Mouse (Mus musculus) heart, embryonic 13.5 days (tissue): ENCODE data around the gene Lrmp. TPM values are rescaled to one million over a fixed set of nuclear protein-coding genes. Genes with fewer than 3 reads are reported as not detected.

Source experiments
- ATAC-seq: fragments of 200-750 bp; cut with Nextera tagmentation; 2 replicates; pipeline ENCODE4 v1.8.0; 2017; ENCODE audit warnings: moderate TSS enrichment; ENCODE audit not compliant: insufficient number of reproducible peaks, low FRiP score, low TSS enrichment; ENCODE audit errors: extremely low read depth
- H3K27ac ChIP-seq: fragments of 300-500 bp; sonication (generic); replicated peaks from 2 replicates; pipeline ENCODE4 v1.5.1; 2015; ENCODE audit warnings: moderate library complexity, mild to moderate bottlenecking, inconsistent platforms
- H3K27me3 ChIP-seq: fragments of 300-500 bp; sonication (generic); replicated peaks from 2 replicates; pipeline ENCODE4 v1.6.1; 2015; ENCODE audit warnings: mild to moderate bottlenecking, inconsistent platforms
- H3K36me3 ChIP-seq: fragments of 300-500 bp; sonication (generic); 2 replicates; pipeline ENCODE4 v1.6.1; 2015; ENCODE audit warnings: mild to moderate bottlenecking, inconsistent platforms
- H3K4me1 ChIP-seq: fragments of 300-500 bp; sonication (generic); 2 replicates; pipeline ENCODE4 v1.6.1; 2015; ENCODE audit warnings: inconsistent platforms
- H3K4me2 ChIP-seq: fragments of 300-500 bp; sonication (generic); 2 replicates; pipeline ENCODE4 v1.6.1; 2015; ENCODE audit warnings: inconsistent platforms, mild to moderate bottlenecking, moderate library complexity
- H3K4me3 ChIP-seq: fragments of 300-500 bp; sonication (generic); 2 replicates; pipeline ENCODE4 v1.5.1; 2015; ENCODE audit warnings: moderate library complexity, mild to moderate bottlenecking, inconsistent platforms
- H3K9ac ChIP-seq: fragments of 300-500 bp; sonication (generic); 2 replicates; pipeline ENCODE4 v1.6.1; 2015; ENCODE audit warnings: inconsistent platforms, mild to moderate bottlenecking, moderate library complexity
- H3K9me3 ChIP-seq: fragments of 300-500 bp; sonication (generic); 2 replicates; pipeline ENCODE4 v1.6.1; 2016; ENCODE audit warnings: inconsistent platforms
- WGBS: fragments of 180-500 bp; shearing (Covaris S2); methylation state at CpG from one replicate; pipeline ENCODE4 v1.1.7; 2015; ENCODE audit warnings: mixed read lengths; 5-methylcytosine and 5-hydroxymethylcytosine counted together
- polyA plus RNA-seq: library from polyadenylated mRNA; unstranded; fragments of >200 nt; fragmentation: Nextera tagmentation; extraction: Ambion mirVana; gene quantifications from 2 replicates; pipeline ENCODE4 v1.2.1, GENCODE M21; 2015

The Lrmp gene
- polyA plus RNA-seq, 1 experiment from 2014 or later: 2.2 TPM

GRCm38 (mm10) chr6:145176474-145176873 is 61.0 kb downstream of the Lrmp start:
- Histone ChIP-seq H3K4me1 (peaks cover 45% of the 10 kb centered on the region), H3K4me3 (no peak overlapping the region), H3K9ac (no peak overlapping the region), H3K36me3 (no peaks in the 10 kb centered on the region), H3K27ac (no peak overlapping the region), H3K4me2 (no peak overlapping the region), H3K27me3 (peaks cover 30% of the 10 kb centered on the region), H3K9me3 (no peaks in the 10 kb centered on the region)
- ATAC-seq: no peak
- 59% methylated on average over 10 of the region's 10 CpGs for WGBS

- Histone ChIP-seq H3K36me3 (no peaks in the 10 kb centered on the region), H3K27me3 (peaks cover 26% of the 10 kb centered on the region), H3K4me1 (peaks cover 23% of the 10 kb centered on the region), H3K4me3 (no peak overlapping the region), H3K27ac (no peak overlapping the region), H3K4me2 (no peak overlapping the region), H3K9ac (no peak overlapping the region), H3K9me3 (no peaks in the 10 kb centered on the region)
- ATAC-seq: no peak
- WGBS: 35% methylated on average over 6 of the region's 6 CpGs
Measured at GRCm38 (mm10) chr6:145179665-145180064, 64.2 kb downstream of the Lrmp start.

GRCm38 (mm10) chr6:145182044-145182443 is 66.6 kb downstream of the Lrmp start:
- WGBS: 13% methylated on average over 8 of the region's 8 CpGs
- Histone ChIP-seq H3K4me1 (peaks cover 10% of the 10 kb centered on the region), H3K9ac (peak overlapping the region; percentile 61; the same call in 1 of the 2 replicates), H3K27ac (peak overlapping the region; percentile 71), H3K27me3 (peaks cover 14% of the 10 kb centered on the region), H3K36me3 (no peaks in the 10 kb centered on the region), H3K9me3 (no peaks in the 10 kb centered on the region), H3K4me3 (peak overlapping the region; percentile 34), H3K4me2 (peak overlapping the region; percentile 47)
- ATAC-seq: peak; percentile 43; the same call in 1 of the 2 replicates

GRCm38 (mm10) chr6:145186096-145186495 is 70.6 kb downstream of the Lrmp start:
- Histone ChIP-seq H3K36me3 (no peaks in the 10 kb centered on the region), H3K9ac (no peak overlapping the region), H3K27ac (no peak overlapping the region), H3K4me2 (no peak overlapping the region), H3K27me3 (no peaks in the 10 kb centered on the region; the same call in 1 of the 2 replicates), H3K9me3 (no peaks in the 10 kb centered on the region), H3K4me3 (no peak overlapping the region), H3K4me1 (peaks cover 10% of the 10 kb centered on the region)
- ATAC-seq: no peak
- 83% methylated on average over 1 of the region's 1 CpGs for WGBS

- Histone ChIP-seq H3K36me3 (no peaks in the 10 kb centered on the region), H3K4me3 (peak overlapping the region; percentile 42), H3K9me3 (no peaks in the 10 kb centered on the region), H3K27ac (no peak overlapping the region), H3K9ac (peak overlapping the region; percentile 44; the same call in 1 of the 2 replicates), H3K4me1 (peaks cover under 1% of the 10 kb centered on the region; the same call in 1 of the 2 replicates), H3K27me3 (no peaks in the 10 kb centered on the region; the same call in 1 of the 2 replicates), H3K4me2 (peak overlapping the region; percentile 64)
- WGBS: 54% methylated on average over 27 of the region's 27 CpGs
- ATAC-seq: no peak
Measured at GRCm38 (mm10) chr6:145187093-145188088, 71.9 kb downstream of the Lrmp start.

- no peaks in the 10 kb centered on the region for H3K4me1 ChIP-seq
- H3K36me3 ChIP-seq: no peaks in the 10 kb centered on the region
- no peak overlapping the region for H3K4me3 ChIP-seq
- 70% methylated on average over 3 of the region's 3 CpGs for WGBS
- H3K9me3 ChIP-seq: no peaks in the 10 kb centered on the region
- H3K27ac ChIP-seq: no peak overlapping the region
- no peak overlapping the region for H3K4me2 ChIP-seq
- H3K9ac ChIP-seq: no peak overlapping the region
- H3K27me3 ChIP-seq: no peaks in the 10 kb centered on the region; the same call in 1 of the 2 replicates
- ATAC-seq: no peak
Measured at GRCm38 (mm10) chr6:145193038-145193437, 77.6 kb downstream of the Lrmp start.

- Histone ChIP-seq H3K4me3 (no peak overlapping the region), H3K27ac (no peak overlapping the region), H3K36me3 (no peaks in the 10 kb centered on the region), H3K4me1 (no peaks in the 10 kb centered on the region), H3K9me3 (no peaks in the 10 kb centered on the region), H3K4me2 (no peak overlapping the region), H3K27me3 (no peaks in the 10 kb centered on the region; the same call in 1 of the 2 replicates), H3K9ac (no peak overlapping the region)
- WGBS: 66% methylated on average over 11 of the region's 11 CpGs
- no peak for ATAC-seq
Measured at GRCm38 (mm10) chr6:145193446-145193845, 78.0 kb downstream of the Lrmp start.

GRCm38 (mm10) chr6:145197949-145198686 is 82.7 kb downstream of the Lrmp start:
- ATAC-seq: no peak
- H3K9me3 ChIP-seq: no peaks in the 10 kb centered on the region
- H3K27me3 ChIP-seq: no peaks in the 10 kb centered on the region
- H3K4me2 ChIP-seq: no peak overlapping the region
- peaks cover 5% of the 10 kb centered on the region; the same call in 1 of the 2 replicates for H3K4me1 ChIP-seq
- no peak overlapping the region for H3K9ac ChIP-seq
- H3K36me3 ChIP-seq: no peaks in the 10 kb centered on the region
- no peak overlapping the region for H3K4me3 ChIP-seq
- WGBS: 86% methylated on average over 8 of the region's 8 CpGs
- no peak overlapping the region for H3K27ac ChIP-seq

GRCm38 (mm10) chr6:145202432-145203125 is 87.1 kb downstream of the Lrmp start:
- peaks cover 7% of the 10 kb centered on the region; the same call in 1 of the 2 replicates for H3K4me1 ChIP-seq
- H3K4me2 ChIP-seq: no peak overlapping the region
- H3K9me3 ChIP-seq: no peaks in the 10 kb centered on the region
- H3K27me3 ChIP-seq: no peaks in the 10 kb centered on the region
- no peak for ATAC-seq
- no peak overlapping the region for H3K9ac ChIP-seq
- 79% methylated on average over 13 of the region's 13 CpGs for WGBS
- no peak overlapping the region for H3K27ac ChIP-seq
- H3K4me3 ChIP-seq: no peak overlapping the region
- no peaks in the 10 kb centered on the region for H3K36me3 ChIP-seq

GRCm38 (mm10) chr6:145204440-145204839 is 89.0 kb downstream of the Lrmp start:
- Histone ChIP-seq H3K4me3 (no peak overlapping the region), H3K4me1 (peaks cover 7% of the 10 kb centered on the region; the same call in 1 of the 2 replicates), H3K36me3 (no peaks in the 10 kb centered on the region), H3K9me3 (no peaks in the 10 kb centered on the region), H3K4me2 (no peak overlapping the region), H3K27me3 (no peaks in the 10 kb centered on the region), H3K27ac (no peak overlapping the region), H3K9ac (no peak overlapping the region)
- ATAC-seq: no peak
- WGBS: 87% methylated on average over 6 of the region's 6 CpGs

- peaks cover 10% of the 10 kb centered on the region for H3K4me1 ChIP-seq
- H3K4me3 ChIP-seq: no peak overlapping the region
- H3K9me3 ChIP-seq: no peaks in the 10 kb centered on the region
- H3K27ac ChIP-seq: no peak overlapping the region
- H3K4me2 ChIP-seq: no peak overlapping the region
- WGBS: 69% methylated on average over 10 of the region's 10 CpGs
- H3K36me3 ChIP-seq: no peaks in the 10 kb centered on the region
- no peak overlapping the region for H3K9ac ChIP-seq
- H3K27me3 ChIP-seq: no peaks in the 10 kb centered on the region
- ATAC-seq: no peak
Measured at GRCm38 (mm10) chr6:145205142-145205541, 89.7 kb downstream of the Lrmp start.
